Mouse (Mus musculus): ENCODE measurements at regions not wholly inside any gene's neighbourhood (a gene's known extent, or its start where the extent isn't known, plus 50 kb on each side); places are given as distances from the start of the nearest gene placed in this dataset.

GRCm38 (mm10) chr3:53371910-53372309 is 91.2 kb downstream of the Nhlrc3 start:
- 73% methylated on average over 7 of the region's 7 CpGs for WGBS
- ATAC-seq (ENCODE audit: insufficient read depth, low read depth) (no peak), DNase-seq (ENCODE audit: low spot score) (no peak)
- Histone ChIP-seq H3K27ac (ENCODE audit: low read depth) (no peak overlapping the region), H3K4me1 (ENCODE audit: control insufficient read depth, insufficient read depth) (no peaks in the 10 kb centered on the region; the same call in 1 of the 2 replicates), H3K4me2 (ENCODE audit: low read depth, low read length) (no peak overlapping the region), H3K27me3 (ENCODE audit: control insufficient read depth, insufficient read depth, low read length) (no peaks in the 10 kb centered on the region), H3K9ac (replicated peaks; ENCODE audit: low read depth, low read length) (no peak overlapping the region), H3K9me3 (replicated peaks; ENCODE audit: control insufficient read depth, low read length) (peaks cover 13% of the 10 kb centered on the region; the same call in 1 of the 2 replicates), H3K36me3 (replicated peaks; ENCODE audit: control insufficient read depth, insufficient read depth, low read length) (no peaks in the 10 kb centered on the region), H3K4me3 (ENCODE audit: low read depth, low read length) (no peak overlapping the region)
- TF ChIP-seq CTCF (IDR thresholded peaks at IDR 0.05; ENCODE audit: low read depth) (no peak), EP300 (IDR thresholded peaks at IDR 0.05; ENCODE audit: low read depth) (no peak)

GRCm38 (mm10) chr3:53361202-53361601 is 101.9 kb downstream of the Nhlrc3 start:
- WGBS: 77% methylated on average over 4 of the region's 4 CpGs
- H3K4me3 ChIP-seq (ENCODE audit: low read depth, low read length): no peak overlapping the region
- H3K4me2 ChIP-seq (ENCODE audit: low read depth, low read length): no peak overlapping the region
- no peaks in the 10 kb centered on the region for H3K27me3 ChIP-seq (ENCODE audit: control insufficient read depth, insufficient read depth, low read length)
- no peak overlapping the region for H3K9ac ChIP-seq (replicated peaks; ENCODE audit: low read depth, low read length)
- no peak for DNase-seq (ENCODE audit: low spot score)
- no peaks in the 10 kb centered on the region for H3K36me3 ChIP-seq (replicated peaks; ENCODE audit: control insufficient read depth, insufficient read depth, low read length)
- H3K4me1 ChIP-seq (ENCODE audit: control insufficient read depth, insufficient read depth): no peaks in the 10 kb centered on the region
- H3K27ac ChIP-seq (ENCODE audit: low read depth): no peak overlapping the region
- ATAC-seq (ENCODE audit: insufficient read depth, low read depth): no peak
- no peak for TF ChIP-seq CTCF (IDR thresholded peaks at IDR 0.05; ENCODE audit: low read depth)
- no peak for TF ChIP-seq EP300 (IDR thresholded peaks at IDR 0.05; ENCODE audit: low read depth)
- 0 out of 2 replicates have a peak, but pooled peaks cover 8% of the 10 kb centered on the region for H3K9me3 ChIP-seq (replicated peaks; ENCODE audit: control insufficient read depth, low read length)

- H3K4me1 ChIP-seq (ENCODE audit: control insufficient read depth, insufficient read depth): no peaks in the 10 kb centered on the region
- TF ChIP-seq EP300 (IDR thresholded peaks at IDR 0.05; ENCODE audit: low read depth) (no peak), CTCF (IDR thresholded peaks at IDR 0.05; ENCODE audit: low read depth) (no peak)
- no peak overlapping the region for H3K4me2 ChIP-seq (ENCODE audit: low read depth, low read length)
- no peaks in the 10 kb centered on the region for H3K36me3 ChIP-seq (replicated peaks; ENCODE audit: control insufficient read depth, insufficient read depth, low read length)
- H3K27me3 ChIP-seq (ENCODE audit: control insufficient read depth, insufficient read depth, low read length): no peaks in the 10 kb centered on the region
- no peak for ATAC-seq (ENCODE audit: insufficient read depth, low read depth)
- WGBS: 76% methylated on average over 8 of the region's 8 CpGs
- H3K4me3 ChIP-seq (ENCODE audit: low read depth, low read length): no peak overlapping the region
- no peak overlapping the region for H3K27ac ChIP-seq (ENCODE audit: low read depth)
- DNase-seq (ENCODE audit: low spot score): no peak
- no peaks in the 10 kb centered on the region for H3K9me3 ChIP-seq (replicated peaks; ENCODE audit: control insufficient read depth, low read length)
- H3K9ac ChIP-seq (replicated peaks; ENCODE audit: low read depth, low read length): no peak overlapping the region
These were observed 109.4 kb downstream of the Nhlrc3 start for GRCm38 (mm10) chr3:53353693-53354092.

DNA sequence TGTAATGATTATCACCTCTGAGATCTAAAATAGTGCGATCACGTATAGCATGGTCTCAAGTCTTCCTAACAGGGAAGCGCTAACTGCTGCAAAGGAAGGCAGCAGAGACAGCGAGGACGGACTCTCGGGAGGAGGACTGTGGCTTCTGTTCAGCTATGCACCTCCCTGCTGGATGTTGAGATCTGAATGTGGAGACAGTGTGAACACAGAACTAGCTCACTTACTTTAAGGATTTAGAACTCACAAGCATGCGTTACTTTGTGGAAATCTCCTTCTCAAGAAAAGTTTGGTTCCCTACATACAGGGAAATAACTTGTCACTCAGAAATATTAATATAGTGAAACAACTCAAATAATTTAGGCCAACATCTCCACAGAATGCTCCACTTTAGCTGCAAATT is 109.8 kb downstream of the Nhlrc3 start:
- no peak for ATAC-seq (ENCODE audit: insufficient read depth, low read depth)
- no peak overlapping the region for H3K4me3 ChIP-seq (ENCODE audit: low read depth, low read length)
- no peak for DNase-seq (ENCODE audit: low spot score)
- TF ChIP-seq EP300 (IDR thresholded peaks at IDR 0.05; ENCODE audit: low read depth) (no peak), CTCF (IDR thresholded peaks at IDR 0.05; ENCODE audit: low read depth) (no peak)
- no peak overlapping the region for H3K9ac ChIP-seq (replicated peaks; ENCODE audit: low read depth, low read length)
- H3K27ac ChIP-seq (ENCODE audit: low read depth): no peak overlapping the region
- H3K9me3 ChIP-seq (replicated peaks; ENCODE audit: control insufficient read depth, low read length): no peaks in the 10 kb centered on the region
- no peaks in the 10 kb centered on the region for H3K36me3 ChIP-seq (replicated peaks; ENCODE audit: control insufficient read depth, insufficient read depth, low read length)
- no peaks in the 10 kb centered on the region for H3K27me3 ChIP-seq (ENCODE audit: control insufficient read depth, insufficient read depth, low read length)
- 89% methylated on average over 7 of the region's 7 CpGs for WGBS
- no peak overlapping the region for H3K4me2 ChIP-seq (ENCODE audit: low read depth, low read length)
- H3K4me1 ChIP-seq (ENCODE audit: control insufficient read depth, insufficient read depth): peaks cover 1% of the 10 kb centered on the region; the same call in 1 of the 2 replicates

- Histone ChIP-seq H3K4me2 (ENCODE audit: low read depth, low read length) (no peak overlapping the region), H3K4me1 (ENCODE audit: control insufficient read depth, insufficient read depth) (peaks cover 10% of the 10 kb centered on the region), H3K4me3 (ENCODE audit: low read depth, low read length) (no peak overlapping the region), H3K27me3 (ENCODE audit: control insufficient read depth, insufficient read depth, low read length) (no peaks in the 10 kb centered on the region), H3K36me3 (replicated peaks; ENCODE audit: control insufficient read depth, insufficient read depth, low read length) (no peaks in the 10 kb centered on the region), H3K27ac (ENCODE audit: low read depth) (no peak overlapping the region), H3K9ac (replicated peaks; ENCODE audit: low read depth, low read length) (no peak overlapping the region), H3K9me3 (replicated peaks; ENCODE audit: control insufficient read depth, low read length) (no peaks in the 10 kb centered on the region)
- ATAC-seq (ENCODE audit: insufficient read depth, low read depth): no peak
- DNase-seq (ENCODE audit: low spot score): no peak
- 77% methylated on average over 6 of the region's 6 CpGs for WGBS
- TF ChIP-seq CTCF (IDR thresholded peaks at IDR 0.05; ENCODE audit: low read depth) (no peak), EP300 (IDR thresholded peaks at IDR 0.05; ENCODE audit: low read depth) (no peak)
These were observed 119.5 kb downstream of the Nhlrc3 start for GRCm38 (mm10) chr3:53343638-53344037.
